ENCODE assay signal across 13 mouse cellular contexts in the genomic region with DNA sequence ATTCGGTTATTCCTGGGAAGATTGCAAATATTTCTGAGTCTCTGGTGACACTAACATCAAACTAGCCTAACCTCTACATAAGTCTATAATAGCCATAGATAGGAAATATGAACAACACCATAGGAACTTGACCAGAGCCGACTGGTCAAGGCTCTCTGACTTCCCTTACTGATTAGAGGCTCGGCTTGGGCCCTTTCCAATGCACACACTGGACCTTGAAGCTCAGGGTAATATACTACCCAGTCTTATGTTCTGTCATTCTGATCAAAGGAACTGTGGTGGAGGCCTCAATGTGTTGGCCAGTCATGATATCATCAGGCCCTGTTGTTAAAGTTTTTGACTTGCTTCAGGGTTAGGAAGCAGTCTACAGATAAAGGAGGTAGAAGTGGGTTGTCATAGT.
DNase-seq lines count a peak whose midpoint lies in the region.
"Had no signal": no experiment of that assay in that cellular context is flagged by ENCODE, and none has a peak within 500 bp of the region (broad histone marks: within the 10 kb centered on the region; RNA-seq: fewer than 3 reads in every experiment).

No protein-coding gene starts in this region.

- DNase-seq in ovary, adult 18-20 months (ENCODE audit: low spot score) = peak; percentile 32
- DNase-seq in ovary, postnatal 10 days (ENCODE audit: low spot score) = no peak
- peak; percentile 71 for DNase-seq in adrenal gland, postnatal 10 days
- peak; percentile 78 to 87 for DNase-seq in adrenal gland, postnatal 36 days
- DNase-seq in lung, postnatal 4 days = no peak
- DNase-seq in left cerebral cortex, adult 8-10 months (ENCODE audit: low spot score in 2 of 2) = no peak
- DNase-seq: cerebellum, adult 11 months; cerebellum, adult 2 months; cerebellum, adult 9-11 months; cerebellum, postnatal 36 days; embryo, embryonic 11 days; gastrocnemius, postnatal 25 days; heart, adult 2 months had no signal

Comparison
In these comparisons a context has a peak if more than half of its experiments do, and no peak if none do; other contexts are left out.
1. DNase-seq: peak in ovary, adult 18-20 months (single experiment), adrenal gland, postnatal 10 days (single experiment) and adrenal gland, postnatal 36 days (2 of 2); none in ovary, postnatal 10 days (single experiment), lung, postnatal 4 days (0 of 2) and left cerebral cortex, adult 8-10 months (0 of 2).